Mouse (Mus musculus) frontal cortex, postnatal 36 days (tissue): Measurements from ENCODE around the gene Gm49318.
A peak's percentile ranks its signal among the peaks of the same experiment; 100 is the strongest.
"Not testable (repeated sequence)": the region's sequence is repeated elsewhere in the genome, so short reads cannot be mapped to it uniquely, and the experiment has no call there.

Experiments used
- DNase-seq, 2 experiments: peaks; one replicate each; pipeline ENCODE4 v3.0.0; 2022; ENCODE audit warnings: low spot score in 2 of 2

Gm49318 gene

DNA sequence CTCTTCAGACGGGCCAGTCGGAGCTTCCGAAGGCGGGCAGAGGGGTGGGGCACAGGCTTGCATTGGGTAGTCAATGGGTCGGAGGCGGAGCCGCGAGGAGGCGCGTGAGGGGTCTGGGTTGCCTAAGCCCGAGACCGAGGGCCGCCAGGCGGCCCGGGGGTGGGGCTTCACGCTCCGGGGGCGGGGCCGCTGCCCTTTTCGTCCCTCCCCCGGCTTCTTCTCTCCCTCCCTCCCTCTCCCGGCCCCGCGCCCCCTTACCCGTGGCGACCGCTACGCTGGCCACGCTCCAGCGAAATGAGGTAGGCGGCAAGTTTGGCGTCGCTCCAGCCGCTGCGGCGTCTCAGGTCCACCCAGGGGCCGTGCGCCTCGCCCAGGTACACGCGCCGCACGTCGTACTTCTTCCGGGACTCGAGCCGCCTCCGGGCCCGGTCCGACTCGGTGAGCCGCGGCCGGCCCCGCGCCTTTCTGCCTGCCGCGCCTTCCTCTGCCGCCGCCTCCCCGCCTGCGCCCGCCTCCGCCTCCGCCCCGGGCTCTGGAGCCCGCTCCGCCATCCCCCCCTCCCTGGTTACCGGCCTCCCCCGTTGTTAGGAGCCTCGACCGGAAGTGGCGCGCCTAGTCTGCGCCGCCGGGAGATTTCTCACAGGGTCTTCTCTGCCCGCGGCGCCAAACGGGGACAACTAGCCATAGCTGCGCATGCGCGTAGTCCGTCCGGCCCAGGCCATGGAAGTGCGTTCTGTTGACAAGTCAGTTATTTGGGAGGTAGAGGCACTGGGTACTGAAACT, at the start of gene Gm49318, which contains the start of gene Zfp653:
TSS of gene Gm49318 (minus strand) at position 469 of the 783 bp plus-strand sequence.
TSS of gene Zfp653 (minus strand) at position 586 of the 783 bp plus-strand sequence.
- peak; percentile 96 for DNase-seq

DNA sequence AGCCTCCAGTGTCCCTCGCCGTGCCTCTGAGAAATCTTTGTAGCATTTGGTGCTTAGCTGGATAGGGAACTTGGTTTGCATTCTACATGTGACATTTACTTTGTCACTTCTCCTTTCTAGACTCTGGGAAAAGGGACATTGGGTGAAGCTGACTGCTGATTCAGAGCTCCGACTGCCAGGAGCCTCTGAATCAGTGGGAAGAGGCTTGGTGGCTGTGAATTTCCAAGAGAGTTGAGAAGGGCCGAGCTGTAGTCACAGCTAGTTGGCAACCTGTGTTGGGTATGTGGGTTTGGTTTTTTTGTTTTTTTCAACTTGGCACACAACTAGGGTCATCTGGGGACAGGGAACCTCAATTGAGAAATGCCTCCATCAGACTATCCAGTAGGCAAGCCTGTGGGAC, 48.5 kb upstream of the Gm49318 start:
- DNase-seq, result peak; percentile 49 to 57

DNA sequence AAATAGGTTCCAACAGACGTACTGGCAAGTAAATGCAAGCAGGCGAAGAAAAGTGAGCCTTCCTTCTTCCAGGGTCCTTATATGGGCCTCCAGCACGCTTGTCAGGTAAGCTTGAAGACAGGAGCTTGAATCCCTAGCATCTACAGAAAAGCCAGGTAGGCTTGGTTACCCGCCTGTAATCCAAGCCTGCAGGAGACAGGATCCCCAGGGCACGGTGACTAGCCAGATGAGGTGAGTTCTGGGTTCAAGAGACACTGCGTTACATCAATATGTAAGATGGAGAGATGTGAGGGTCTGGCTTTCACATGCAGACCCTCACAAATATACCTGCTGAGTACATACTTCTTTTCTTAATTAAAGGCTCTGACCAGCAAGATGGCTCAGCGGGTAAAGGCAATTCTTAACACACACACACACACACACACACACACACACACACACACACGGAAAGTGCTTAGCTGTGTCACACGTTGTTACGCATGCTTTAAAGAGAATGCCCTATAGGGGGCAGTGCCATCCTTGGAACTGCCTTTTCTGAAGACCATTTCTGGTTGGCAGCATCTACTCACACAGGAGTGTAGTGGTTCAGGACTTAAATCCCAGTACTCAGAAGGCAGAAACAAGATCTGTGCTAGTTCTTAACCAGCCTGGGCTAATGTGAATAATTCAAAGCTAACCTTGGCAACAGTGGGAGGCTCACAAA, 46.8 kb upstream of the Gm49318 start:
- peak in 1 of 2 experiments; percentile 58 for DNase-seq

DNA sequence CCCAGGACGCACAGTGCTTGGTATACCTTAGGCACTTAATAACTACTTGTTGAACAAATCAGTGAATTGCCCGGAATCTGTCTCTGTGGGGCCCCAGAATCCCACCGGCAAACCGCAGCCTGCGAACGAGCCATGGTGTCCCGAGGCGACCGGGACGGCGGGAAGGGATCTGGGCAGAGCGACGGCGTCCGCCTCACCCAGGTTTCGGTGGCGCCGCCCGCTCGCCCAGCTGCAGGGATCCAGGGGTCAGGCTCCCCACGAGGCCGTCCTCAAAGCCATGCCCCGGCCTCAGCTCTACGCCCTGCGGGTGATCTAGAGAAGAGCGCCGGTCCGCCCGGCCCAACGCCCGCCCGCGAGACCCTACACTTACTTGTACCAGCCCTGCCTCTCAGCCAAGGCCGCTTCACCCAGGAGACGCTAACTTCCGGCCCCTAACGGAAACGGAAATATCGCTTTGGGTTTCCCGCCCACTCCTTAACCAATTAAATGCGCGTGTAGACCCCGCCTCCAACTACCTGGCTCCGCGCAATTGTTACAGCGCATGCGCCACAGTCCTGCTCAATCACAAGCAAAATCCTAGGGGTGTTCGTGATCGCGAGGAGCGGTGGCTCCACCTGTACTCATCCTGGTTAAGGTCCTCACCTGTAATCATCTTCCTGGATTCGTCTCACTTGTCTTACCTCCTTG, 45.8 kb upstream of the Gm49318 start, which contains the start of gene Elof1:
TSS of gene Elof1 (minus strand) at position 433 of the 687 bp plus-strand sequence.
- DNase-seq, result peak; percentile 94 to 96

DNA sequence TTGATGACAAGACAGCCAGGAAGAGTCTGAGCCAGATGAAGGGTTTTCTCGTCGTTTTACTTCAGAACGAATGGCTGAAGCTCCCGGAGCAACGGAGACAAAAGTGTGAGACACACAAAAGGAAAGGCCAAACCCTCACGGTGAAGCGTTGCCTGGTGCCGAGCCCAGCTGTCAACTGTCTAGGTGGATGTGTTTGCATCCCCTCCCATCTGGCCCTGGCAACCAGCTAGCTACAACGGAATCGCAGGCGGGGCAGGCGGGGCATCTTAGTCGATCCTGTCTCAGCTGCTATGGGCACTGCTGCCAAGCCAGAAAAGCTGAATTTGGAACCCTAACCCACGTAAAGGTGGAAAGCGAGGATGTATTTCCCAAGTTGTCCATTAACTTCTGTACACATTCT, 45.0 kb upstream of the Gm49318 start:
- DNase-seq, result no peak

DNA sequence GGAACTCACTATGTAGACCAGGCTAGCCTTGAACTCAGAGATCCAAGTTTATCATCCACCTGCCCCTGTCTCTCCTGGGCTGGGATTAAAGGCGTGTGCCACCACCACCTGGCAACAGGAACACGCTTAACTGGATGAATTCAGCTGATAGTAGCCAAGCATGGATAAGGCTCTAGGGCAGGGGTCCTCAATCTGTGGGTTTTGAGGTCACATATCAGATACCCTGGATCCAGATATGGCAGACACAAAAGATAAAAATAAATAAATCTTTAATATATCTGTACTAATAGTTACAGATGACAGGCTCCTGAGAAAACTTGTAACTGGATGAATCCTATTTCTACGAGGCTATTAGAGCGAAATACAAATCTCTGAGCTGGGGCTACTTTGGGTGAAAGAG, 44.6 kb upstream of the Gm49318 start:
- DNase-seq, result no peak

DNA sequence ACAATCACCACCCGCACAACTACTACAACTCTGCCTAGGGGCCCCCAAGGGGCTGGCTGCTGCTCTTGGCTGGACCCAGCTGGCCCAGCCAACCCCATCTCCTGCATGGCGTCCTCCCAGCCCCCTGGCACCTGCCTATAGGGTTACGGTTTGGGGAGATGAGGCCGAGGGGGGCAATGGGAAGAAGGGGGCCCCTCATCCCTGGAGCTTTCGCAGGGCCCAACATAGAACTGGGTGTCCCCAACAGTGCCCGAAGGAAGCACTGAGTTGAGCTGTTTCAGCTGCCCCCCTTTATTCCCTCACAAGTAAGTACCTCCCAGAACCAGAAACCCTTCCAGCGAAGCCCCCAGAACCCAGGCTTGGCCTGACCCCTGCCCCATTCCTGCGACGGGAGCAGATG, 37.1 kb upstream of the Gm49318 start:
- DNase-seq, result no peak

DNA sequence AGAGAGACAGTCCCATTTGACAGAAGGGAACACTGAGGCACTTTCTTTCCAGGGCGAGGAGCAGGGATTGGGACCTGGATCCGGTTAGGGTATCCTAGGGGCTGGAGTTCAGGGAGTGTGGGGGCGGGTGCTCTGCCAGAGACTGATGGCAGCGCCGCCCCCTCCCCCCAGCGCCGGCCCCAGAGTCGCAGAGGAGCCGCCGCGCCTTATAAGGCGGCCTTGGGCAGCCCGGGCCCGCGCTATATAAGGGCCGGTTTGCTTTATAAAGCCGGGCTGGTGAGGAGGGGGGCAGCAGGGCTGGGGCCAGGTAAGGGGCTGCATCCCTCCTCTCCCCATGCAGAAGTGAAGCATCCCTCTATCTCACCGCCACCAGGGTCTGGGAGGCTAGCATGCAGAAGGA, 28.9 kb upstream of the Gm49318 start:
- DNase-seq, result no peak

DNA sequence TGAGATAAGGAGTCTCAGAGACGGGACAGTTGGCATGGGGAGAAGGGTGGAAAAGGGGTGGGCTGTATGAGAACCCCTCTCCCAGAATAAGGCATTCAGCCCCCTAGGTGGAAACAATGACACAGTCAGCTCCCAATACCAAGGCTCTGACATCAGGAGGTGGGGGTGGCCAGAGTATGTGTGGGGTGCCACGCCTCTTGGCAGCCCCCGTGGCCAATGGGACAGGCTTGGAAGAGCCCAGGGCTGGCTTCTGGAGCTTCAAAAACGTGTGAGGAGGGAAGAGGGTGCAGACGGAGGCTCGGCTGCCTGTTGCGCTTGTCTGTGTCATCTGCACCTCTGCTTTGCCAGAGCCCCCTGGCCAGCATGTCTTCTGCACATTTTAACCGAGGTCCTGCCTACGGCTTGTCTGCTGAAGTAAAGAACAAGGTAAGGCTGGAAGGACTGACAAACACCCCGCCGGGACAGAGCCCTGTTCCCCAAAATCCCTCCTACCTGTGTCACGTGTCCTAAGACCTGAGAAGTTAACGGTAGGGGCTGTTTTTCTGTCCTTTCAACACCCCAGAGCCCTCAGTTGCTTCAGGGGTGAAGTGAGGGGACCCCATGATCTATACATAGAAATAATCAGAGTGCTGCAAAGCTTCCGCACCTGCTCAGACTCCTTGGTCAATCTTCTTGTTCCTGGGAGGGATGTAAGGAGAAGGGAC, 28.1 kb upstream of the Gm49318 start, which contains the start of gene Cnn1:
TSS of gene Cnn1 (plus strand) at position 224 of the 704 bp plus-strand sequence.
- no peak for DNase-seq

DNA sequence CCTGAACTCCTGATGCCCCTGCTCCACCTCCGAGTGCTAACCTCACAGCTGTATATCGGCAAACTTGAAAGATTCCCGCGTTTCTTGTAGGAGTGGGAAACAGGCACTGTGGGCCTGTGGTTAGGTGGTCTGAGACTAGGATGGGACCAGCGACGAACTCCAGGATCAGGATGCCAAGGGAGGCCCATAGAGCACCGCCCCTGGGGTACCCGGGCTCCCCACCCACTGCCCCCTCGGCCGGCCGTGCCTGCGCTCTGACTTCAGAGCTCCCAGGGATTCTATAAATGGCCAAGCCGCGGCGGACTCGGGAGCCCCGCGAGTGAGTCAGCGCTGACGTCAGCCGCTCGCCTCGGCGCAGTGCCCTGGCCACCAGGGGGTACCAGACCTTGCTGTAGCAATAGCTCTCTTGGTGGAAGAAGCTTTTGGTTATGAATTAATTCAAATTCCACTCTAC, 24.8 kb upstream of the Gm49318 start:
- DNase-seq, result peak; percentile 73 to 77

DNA sequence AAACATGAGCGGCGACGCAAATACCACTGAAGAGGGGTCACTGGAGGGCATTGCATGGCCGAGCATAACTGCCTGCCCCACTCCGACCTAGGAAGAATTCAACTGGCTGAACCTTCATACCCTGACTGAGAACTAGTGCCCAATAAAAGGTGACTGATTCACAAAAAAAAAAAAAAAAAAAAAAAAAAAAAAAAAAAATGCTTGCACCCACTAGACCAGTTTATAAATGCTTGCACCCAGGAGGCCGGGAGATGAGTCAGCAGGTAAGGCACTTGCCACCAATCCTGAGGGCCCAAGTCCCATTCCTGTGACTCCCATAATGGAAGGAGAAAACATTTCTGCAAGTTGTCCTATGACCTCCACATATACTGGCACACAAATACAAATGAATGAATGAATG, 21.7 kb upstream of the Gm49318 start:
- DNase-seq, result no peak

DNA sequence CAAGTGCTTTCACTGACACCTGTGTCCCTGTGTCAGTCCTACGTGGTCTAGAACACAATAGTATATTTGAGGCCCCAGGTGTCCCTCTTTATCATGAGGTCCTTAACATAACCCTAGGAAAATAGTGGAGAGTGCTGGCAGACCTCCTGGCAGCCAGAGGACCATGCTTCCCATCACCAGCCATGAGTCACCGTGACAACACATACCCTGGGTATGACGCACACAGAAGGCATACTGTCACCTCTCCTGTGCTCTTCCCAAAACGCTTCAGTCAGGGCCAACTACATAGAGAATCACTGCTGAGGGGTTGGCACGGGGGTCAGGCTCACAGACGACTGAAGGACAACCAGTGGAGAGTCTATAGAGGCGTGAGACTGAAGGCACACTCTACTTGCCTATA, 18.9 kb upstream of the Gm49318 start:
- no peak for DNase-seq

DNA sequence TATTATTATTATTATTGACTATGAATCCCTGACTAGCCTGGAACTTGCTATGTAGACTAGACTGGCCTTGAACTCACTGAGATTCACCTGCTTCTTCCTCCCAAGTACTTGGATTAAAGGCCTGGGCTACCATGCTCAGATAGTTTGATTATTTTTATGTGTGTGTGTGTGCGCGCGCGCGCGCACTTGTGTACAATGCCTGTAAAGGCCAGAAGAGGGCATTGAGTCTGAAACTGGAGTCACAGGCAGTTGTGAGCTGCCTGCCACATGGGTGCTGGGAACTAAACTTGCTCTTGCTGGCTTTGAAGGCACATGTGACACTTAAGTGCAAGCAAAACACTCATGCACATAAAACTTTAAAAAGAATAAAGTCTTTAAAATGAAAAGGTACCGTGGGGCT, 18.2 kb upstream of the Gm49318 start:
- DNase-seq, result no peak

DNA sequence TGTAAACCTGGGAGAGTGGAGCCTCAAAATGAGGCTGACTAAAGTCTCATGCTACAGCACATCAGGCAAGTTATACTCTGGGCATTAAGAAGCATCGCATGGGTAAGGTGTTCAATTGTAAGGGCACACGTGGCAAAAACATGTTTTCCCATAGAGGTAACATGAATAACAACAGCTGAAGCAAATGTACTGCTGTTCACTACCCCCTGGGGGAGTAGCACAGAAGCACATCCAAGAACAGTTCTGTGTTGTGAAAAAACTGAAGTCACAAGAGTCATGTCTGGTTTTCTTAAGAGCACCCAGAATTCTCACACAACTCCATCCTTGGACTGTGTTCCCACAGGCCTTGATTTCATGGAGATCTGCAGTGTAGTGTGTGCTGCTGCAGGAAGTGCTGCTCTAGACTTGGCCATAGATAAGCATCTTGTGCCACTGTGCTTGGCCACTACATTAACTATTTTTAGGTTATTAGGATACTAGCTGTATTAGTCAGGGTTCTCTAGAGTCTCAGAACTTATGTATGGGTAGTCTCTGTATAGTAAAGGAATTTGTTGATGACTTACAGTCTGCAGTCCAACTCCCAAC, 16.1 kb upstream of the Gm49318 start:
- DNase-seq, result no peak

DNA sequence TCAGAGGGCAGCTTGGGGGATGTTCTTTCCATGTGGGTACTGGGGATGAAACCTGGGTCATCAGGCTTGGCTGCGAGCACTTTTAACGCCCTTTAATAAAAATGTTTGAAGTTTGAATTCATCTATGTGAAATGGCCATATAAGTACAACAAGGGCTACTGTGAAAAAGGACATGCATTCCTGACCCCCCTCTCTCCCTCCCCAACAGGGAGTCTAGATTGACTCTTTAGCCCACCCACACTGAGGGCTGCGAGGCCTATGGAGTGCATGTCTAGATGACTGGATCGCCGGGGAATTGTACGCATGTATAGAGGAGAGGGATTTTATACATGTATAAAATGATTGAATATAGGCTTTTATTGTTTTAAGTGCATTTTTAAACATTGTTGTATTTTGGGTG, 15.0 kb upstream of the Gm49318 start:
- no peak for DNase-seq

DNA sequence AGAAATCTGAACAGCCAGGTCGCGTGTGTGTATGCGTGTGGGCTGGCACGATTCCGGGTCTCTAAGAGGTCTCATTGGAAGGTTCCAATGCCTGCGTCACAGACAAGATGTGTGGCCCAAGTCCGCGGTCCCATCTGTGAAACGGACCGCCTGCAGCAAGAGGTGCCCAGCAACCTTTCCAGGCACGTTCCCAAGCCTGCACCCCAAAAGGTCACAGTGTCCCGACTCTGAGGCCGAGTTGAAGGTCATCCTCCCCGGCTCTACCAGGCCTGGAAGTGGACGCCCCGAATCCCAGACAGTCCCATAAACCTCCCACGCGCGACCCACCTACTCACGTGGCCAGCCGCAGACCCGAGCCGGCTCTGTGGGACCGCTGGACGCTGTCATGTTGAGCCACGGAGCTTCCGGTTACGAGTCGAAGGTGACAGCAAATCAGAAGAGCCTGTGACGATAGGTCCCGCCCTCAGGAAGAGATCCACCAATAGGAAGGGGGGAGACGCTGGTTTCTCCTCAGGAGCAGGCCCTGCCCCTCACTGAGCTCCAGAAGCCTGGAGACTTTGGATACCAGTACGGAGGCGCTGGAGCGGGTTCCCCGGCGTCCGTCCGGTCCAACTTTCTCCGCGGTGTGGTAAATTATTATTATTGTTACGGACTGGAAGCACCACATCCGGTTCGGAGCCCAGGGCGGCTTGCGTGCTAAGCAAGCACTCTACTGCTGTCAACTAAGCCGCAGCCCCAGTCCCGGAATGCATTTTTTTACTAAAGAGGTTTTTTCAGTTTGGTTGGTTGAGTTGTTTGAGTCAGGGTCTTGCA, 14.2 kb upstream of the Gm49318 start, which contains the start of gene Ecsit:
TSS of gene Ecsit (minus strand) at position 417 of the 813 bp plus-strand sequence.
- peak; percentile 92 to 97 for DNase-seq

DNA sequence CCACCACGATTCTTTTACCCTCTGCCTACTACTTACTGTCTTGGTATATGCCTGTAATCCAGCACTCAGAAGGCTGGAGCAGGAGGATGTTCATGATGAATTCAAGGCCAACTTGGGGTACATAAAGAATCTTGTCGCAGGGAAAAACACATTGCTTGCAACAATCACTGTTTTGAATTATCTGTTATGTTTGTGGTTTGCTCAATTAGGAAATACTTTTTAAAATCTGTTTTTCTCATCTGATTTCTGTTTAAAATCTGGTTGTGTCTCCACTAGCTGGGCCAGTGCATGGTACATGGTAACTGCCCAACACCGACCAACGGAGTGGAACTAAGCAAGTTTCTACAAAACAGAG, 13.6 kb upstream of the Gm49318 start:
- no peak for DNase-seq

DNA sequence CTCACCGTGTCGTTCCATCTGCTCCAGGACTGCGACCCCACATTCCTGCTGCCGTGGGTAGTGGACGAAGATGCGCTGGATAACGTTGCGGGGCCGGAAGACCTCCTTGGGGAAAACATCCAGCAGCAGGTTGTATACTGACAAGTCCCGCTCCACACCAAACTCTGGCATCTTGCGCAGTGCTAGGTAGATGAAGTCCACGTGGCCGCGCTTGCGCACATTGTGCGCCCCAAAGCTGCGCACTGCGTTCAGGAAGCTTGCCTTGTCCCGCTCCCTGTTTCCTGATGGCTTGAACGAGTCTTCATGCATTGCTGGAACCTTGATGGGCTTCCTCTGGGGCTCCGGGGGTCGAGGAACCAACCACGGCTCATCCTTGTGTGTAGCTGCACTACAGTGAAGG, 5.2 kb upstream of the Gm49318 start:
- no peak for DNase-seq

DNA sequence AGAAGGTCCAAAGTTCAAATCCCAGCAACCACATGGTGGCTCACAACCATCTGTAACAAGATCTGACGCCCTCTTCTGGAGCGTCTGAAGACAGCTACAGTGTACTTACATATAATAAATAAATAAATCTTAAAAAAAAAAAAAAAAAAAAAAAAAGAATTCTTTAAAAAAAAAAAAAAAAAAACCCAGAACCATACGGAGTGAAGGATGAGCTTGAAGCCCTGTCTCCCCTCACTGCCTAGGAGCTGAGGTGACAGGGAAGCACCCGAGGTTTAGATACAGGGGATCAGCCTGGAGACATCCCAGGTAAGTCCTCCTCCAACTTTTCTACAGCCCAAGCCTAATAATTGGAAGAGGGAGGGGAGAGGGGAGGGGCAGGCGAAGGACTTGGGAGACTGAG, 4.7 kb upstream of the Gm49318 start:
- DNase-seq, result not testable (repeated sequence)

DNA sequence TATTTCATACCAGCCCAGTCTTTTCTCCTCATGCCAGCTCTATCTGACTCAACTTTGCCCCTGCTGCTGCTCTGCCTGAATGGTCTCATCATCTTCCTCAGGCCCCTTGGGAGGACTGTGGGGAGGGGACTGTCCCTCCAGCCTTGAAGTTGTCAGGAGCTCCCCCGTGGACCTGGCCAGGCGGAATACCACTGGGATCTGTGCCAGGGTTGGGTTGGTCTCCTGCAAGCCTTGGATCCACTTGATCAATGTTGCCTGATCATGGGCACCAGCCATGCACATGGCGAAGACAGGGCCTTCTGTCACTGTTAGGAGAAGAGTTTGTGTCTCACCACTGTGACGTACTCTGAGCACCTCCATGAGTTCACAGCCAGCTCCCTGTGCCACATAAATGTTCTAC, 1.2 kb upstream of the Gm49318 start:
- DNase-seq, result no peak
